Mouse (Mus musculus): Measurements from ENCODE around the gene 6430548M08Rik.

GRCm38 (mm10) chr8:120191633-120192032 is 77.7 kb downstream of the 6430548M08Rik start:
- TF ChIP-seq CTCF (IDR thresholded peaks at IDR 0.05; ENCODE audit: low read depth, low read length) (no peak), POLR2AphosphoS5 (IDR thresholded peaks at IDR 0.05; ENCODE audit: insufficient replicate concordance, low read depth, low read length) (no peak)
